In genomic region chr14:18820713-18821112, GRCm38 (mm10) we compare ENCODE assay signal across 18 mouse cellular contexts.
DNase-seq lines count a peak whose midpoint lies in the region; ATAC-seq lines count a peak whose summit lies in the region.
"Had no signal": no experiment of that assay in that cellular context is flagged by ENCODE, and none has a peak within 500 bp of the region (broad histone marks: within the 10 kb centered on the region; RNA-seq: fewer than 3 reads in every experiment).

No protein-coding gene starts in this region.

- no peak overlapping the region for H3K9ac ChIP-seq in lung, embryonic 16.5 days (ENCODE audit: low read length)
- H3K9ac ChIP-seq in forebrain, embryonic 13.5 days, result no peak overlapping the region
- H3K9ac ChIP-seq: hindbrain, embryonic 12.5 days; liver, embryonic 14.5 days; midbrain, embryonic 15.5 days had no signal

- no peak overlapping the region for H3K4me2 ChIP-seq in lung, embryonic 16.5 days (ENCODE audit: low read depth, low read length)
- no peak overlapping the region for H3K4me2 ChIP-seq in forebrain, embryonic 13.5 days
- H3K4me2 ChIP-seq: hindbrain, embryonic 12.5 days; midbrain, embryonic 15.5 days had no signal

- H3K36me3 ChIP-seq in lung, embryonic 16.5 days (ENCODE audit: control insufficient read depth, insufficient read depth, low read length), result no peaks in the 10 kb centered on the region
- no peaks in the 10 kb centered on the region for H3K36me3 ChIP-seq in forebrain, embryonic 13.5 days (ENCODE audit: poor library complexity, severe bottlenecking)
- H3K36me3 ChIP-seq: forebrain, embryonic 10.5 days; hindbrain, embryonic 12.5 days; midbrain, embryonic 15.5 days had no signal

- DNase-seq in layer of hippocampus, adult 11-12 months (ENCODE audit: low spot score), result peak; percentile 26
- no peak for DNase-seq in layer of hippocampus, postnatal 25 days (ENCODE audit: extremely low spot score in 1 of 2, low spot score in 1 of 2)
- no peak for DNase-seq in lung, adult 18-20 months
- DNase-seq in Muller cell, postnatal 12 days (ENCODE audit: inconsistent ontology term), result peak; percentile 47
- peak; percentile 46 for DNase-seq in gonadal fat pad, adult 2 months (ENCODE audit: low read depth)
- DNase-seq in spleen, postnatal 10 days (ENCODE audit: low spot score in 2 of 2), result no peak
- DNase-seq: cerebellum, adult 11-12 months; cerebellum, postnatal 36 days; heart, adult 18-20 months; kidney, adult 11 months; kidney, postnatal 4 days; right cerebral cortex, postnatal 25 days had no signal

- H3K27me3 ChIP-seq in lung, embryonic 16.5 days (ENCODE audit: control insufficient read depth, insufficient read depth, low read depth, low read length), result no peaks in the 10 kb centered on the region
- H3K27me3 ChIP-seq in forebrain, embryonic 13.5 days, result no peaks in the 10 kb centered on the region
- H3K27me3 ChIP-seq: hindbrain, embryonic 12.5 days; midbrain, embryonic 15.5 days had no signal

- 49% methylated on average over 6 of the region's 6 CpGs for WGBS in lung, embryonic 16.5 days
- WGBS in forebrain, embryonic 13.5 days, result 73% methylated on average over 6 of the region's 6 CpGs

- H3K4me1 ChIP-seq in lung, embryonic 16.5 days (replicated peaks; ENCODE audit: control insufficient read depth, insufficient read depth, low read length), result no peaks in the 10 kb centered on the region
- no peaks in the 10 kb centered on the region for H3K4me1 ChIP-seq in forebrain, embryonic 13.5 days
- H3K4me1 ChIP-seq: forebrain, embryonic 10.5 days; hindbrain, embryonic 12.5 days; midbrain, embryonic 15.5 days had no signal

- peak; percentile 41; the same call in 1 of the 2 replicates for ATAC-seq in lung, embryonic 16.5 days (ENCODE audit: low read depth)
- ATAC-seq in forebrain, embryonic 13.5 days, result no peak
- ATAC-seq: midbrain, embryonic 15.5 days had no signal

- no peaks in the 10 kb centered on the region for H3K9me3 ChIP-seq in lung, embryonic 16.5 days (ENCODE audit: control insufficient read depth, low read length)
- no peaks in the 10 kb centered on the region for H3K9me3 ChIP-seq in forebrain, embryonic 13.5 days (replicated peaks)
- H3K9me3 ChIP-seq: forebrain, embryonic 10.5 days; hindbrain, embryonic 12.5 days; midbrain, embryonic 15.5 days had no signal

- H3K27ac ChIP-seq in lung, embryonic 16.5 days (ENCODE audit: low read length), result no peak overlapping the region
- no peak overlapping the region for H3K27ac ChIP-seq in forebrain, embryonic 13.5 days
- H3K27ac ChIP-seq: forebrain, embryonic 10.5 days; hindbrain, embryonic 12.5 days; liver, embryonic 14.5 days; midbrain, embryonic 15.5 days had no signal

- H3K4me3 ChIP-seq in lung, embryonic 16.5 days (ENCODE audit: low read length), result no peak overlapping the region
- no peak overlapping the region for H3K4me3 ChIP-seq in forebrain, embryonic 13.5 days
- H3K4me3 ChIP-seq: forebrain, embryonic 10.5 days; hindbrain, embryonic 12.5 days; midbrain, embryonic 15.5 days had no signal

Comparison
In these comparisons a context has a peak if more than half of its experiments do, and no peak if none do; other contexts are left out.
1. DNase-seq: peak in layer of hippocampus, adult 11-12 months (single experiment), Muller cell, postnatal 12 days (single experiment) and gonadal fat pad, adult 2 months (single experiment); none in layer of hippocampus, postnatal 25 days (0 of 2), lung, adult 18-20 months (0 of 2) and spleen, postnatal 10 days (0 of 2).